Mouse (Mus musculus) neural tube, embryonic 12.5 days (tissue): ENCODE measurements at regions not wholly inside any gene's neighbourhood (a gene's known extent, or its start where the extent isn't known, plus 50 kb on each side); places are given as distances from the start of the nearest gene placed in this dataset.

ENCODE experiments used
- ATAC-seq: fragments of 200-750 bp; cut with Nextera tagmentation; 2 replicates; pipeline ENCODE4 v1.8.0; 2017; ENCODE audit warnings: low read depth, mild to moderate bottlenecking, moderate TSS enrichment, moderate library complexity; ENCODE audit not compliant: low FRiP score
- H3K27ac ChIP-seq: fragments of 300-500 bp; sonication (generic); 2 replicates; pipeline ENCODE4 v1.5.1; 2016
- H3K27me3 ChIP-seq: fragments of 300-500 bp; sonication (generic); replicated peaks from 2 replicates; pipeline ENCODE4 v1.6.1; 2016; ENCODE audit warnings: mild to moderate bottlenecking
- H3K36me3 ChIP-seq: fragments of 300-500 bp; sonication (generic); 2 replicates; pipeline ENCODE4 v1.6.1; 2016; ENCODE audit warnings: mild to moderate bottlenecking
- H3K4me1 ChIP-seq: fragments of 300-500 bp; sonication (generic); 2 replicates; pipeline ENCODE4 v1.6.1; 2016
- H3K4me2 ChIP-seq: fragments of 300-500 bp; sonication (generic); replicated peaks from 2 replicates; pipeline ENCODE4 v1.6.1; 2016; ENCODE audit warnings: mild to moderate bottlenecking
- H3K4me3 ChIP-seq: fragments of 300-500 bp; sonication (generic); 2 replicates; pipeline ENCODE4 v1.5.1; 2016
- H3K9ac ChIP-seq: fragments of 300-500 bp; sonication (generic); 2 replicates; pipeline ENCODE4 v1.6.1; 2016; ENCODE audit warnings: mild to moderate bottlenecking
- H3K9me3 ChIP-seq: fragments of 300-500 bp; sonication (generic); 2 replicates; pipeline ENCODE4 v1.6.1; 2016; ENCODE audit warnings: mild to moderate bottlenecking
- WGBS: fragments of 180-500 bp; shearing (Covaris S2); methylation state at CpG from one replicate; pipeline ENCODE4 v1.1.7; 2016; 5-methylcytosine and 5-hydroxymethylcytosine counted together

- no peaks in the 10 kb centered on the region for H3K27me3 ChIP-seq
- H3K4me1 ChIP-seq = peaks cover 5% of the 10 kb centered on the region; the same call in 1 of the 2 replicates
- no peak overlapping the region for H3K9ac ChIP-seq
- H3K9me3 ChIP-seq = no peaks in the 10 kb centered on the region
- 0 out of 2 replicates have a peak, but pooled peaks have one; percentile 7 for ATAC-seq
- 30% methylated on average over 5 of the region's 5 CpGs for WGBS
- H3K4me2 ChIP-seq = no peak overlapping the region
- H3K4me3 ChIP-seq = no peak overlapping the region
- no peaks in the 10 kb centered on the region for H3K36me3 ChIP-seq
- H3K27ac ChIP-seq = no peak overlapping the region
Measured at GRCm38 (mm10) chr1:194034199-194034883, 583.7 kb upstream of the Plxna2 start.

- H3K36me3 ChIP-seq = no peaks in the 10 kb centered on the region
- H3K9ac ChIP-seq = no peak overlapping the region
- H3K9me3 ChIP-seq = no peaks in the 10 kb centered on the region
- H3K4me1 ChIP-seq = peaks cover 5% of the 10 kb centered on the region; the same call in 1 of the 2 replicates
- H3K4me2 ChIP-seq = no peak overlapping the region
- H3K4me3 ChIP-seq = no peak overlapping the region
- no peaks in the 10 kb centered on the region for H3K27me3 ChIP-seq
- ATAC-seq = no peak
- 90% methylated on average over 1 of the region's 1 CpGs for WGBS
- H3K27ac ChIP-seq = no peak overlapping the region
Measured at GRCm38 (mm10) chr1:194032603-194033002, 585.4 kb upstream of the Plxna2 start.

GRCm38 (mm10) chr1:194030651-194031228, 587.3 kb upstream of the Plxna2 start:
- no peak overlapping the region for H3K4me3 ChIP-seq
- 52% methylated on average over 3 of the region's 3 CpGs for WGBS
- H3K27me3 ChIP-seq = no peaks in the 10 kb centered on the region
- ATAC-seq = 0 out of 2 replicates have a peak, but pooled peaks have one; percentile 48
- no peaks in the 10 kb centered on the region for H3K9me3 ChIP-seq
- H3K36me3 ChIP-seq = no peaks in the 10 kb centered on the region
- no peak overlapping the region for H3K27ac ChIP-seq
- peaks cover 5% of the 10 kb centered on the region; the same call in 1 of the 2 replicates for H3K4me1 ChIP-seq
- no peak overlapping the region for H3K9ac ChIP-seq
- H3K4me2 ChIP-seq = no peak overlapping the region

- no peak for ATAC-seq
- Histone ChIP-seq H3K4me2 (no peak overlapping the region), H3K9ac (no peak overlapping the region), H3K9me3 (no peaks in the 10 kb centered on the region), H3K4me3 (no peak overlapping the region), H3K27me3 (no peaks in the 10 kb centered on the region), H3K27ac (no peak overlapping the region), H3K36me3 (no peaks in the 10 kb centered on the region), H3K4me1 (no peaks in the 10 kb centered on the region)
- 80% methylated on average over 7 of the region's 7 CpGs for WGBS
Measured at GRCm38 (mm10) chr1:194026958-194027692, 590.9 kb upstream of the Plxna2 start.

DNA sequence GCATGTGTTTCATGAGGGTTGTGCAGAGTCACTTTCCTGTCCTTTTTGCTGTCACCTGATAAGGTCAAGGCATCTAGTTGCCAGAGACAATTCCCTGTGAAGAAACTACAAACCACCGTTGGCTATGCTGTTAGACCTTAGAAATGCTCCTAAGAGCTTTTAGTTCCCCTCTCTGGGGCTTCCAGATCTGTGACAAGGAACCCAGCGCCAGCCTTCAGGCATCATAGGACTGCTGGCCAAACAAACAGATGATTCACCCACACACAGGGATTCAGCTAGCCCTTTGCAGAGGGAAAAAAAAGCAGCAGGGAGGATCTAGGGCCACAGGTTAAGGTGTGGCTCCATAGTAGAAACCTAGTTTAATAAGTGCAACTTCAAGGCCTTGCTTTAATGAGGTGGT, 591.8 kb upstream of the Plxna2 start:
- ATAC-seq = no peak
- H3K4me2 ChIP-seq = no peak overlapping the region
- H3K9ac ChIP-seq = no peak overlapping the region
- no peak overlapping the region for H3K4me3 ChIP-seq
- no peaks in the 10 kb centered on the region for H3K9me3 ChIP-seq
- H3K27me3 ChIP-seq = no peaks in the 10 kb centered on the region
- H3K4me1 ChIP-seq = no peaks in the 10 kb centered on the region
- WGBS = 83% methylated on average over 2 of the region's 2 CpGs
- H3K36me3 ChIP-seq = no peaks in the 10 kb centered on the region
- H3K27ac ChIP-seq = no peak overlapping the region

GRCm38 (mm10) chr1:194019282-194019681, 598.7 kb upstream of the Plxna2 start:
- ATAC-seq = no peak
- Histone ChIP-seq H3K36me3 (no peaks in the 10 kb centered on the region), H3K4me1 (no peaks in the 10 kb centered on the region), H3K9me3 (no peaks in the 10 kb centered on the region), H3K27ac (no peak overlapping the region), H3K9ac (no peak overlapping the region), H3K27me3 (no peaks in the 10 kb centered on the region), H3K4me2 (no peak overlapping the region), H3K4me3 (no peak overlapping the region)

GRCm38 (mm10) chr1:193992226-193992625, 622.1 kb upstream of the Camk1g start:
- 85% methylated on average over 2 of the region's 2 CpGs for WGBS
- ATAC-seq = no peak
- H3K27me3 ChIP-seq = no peaks in the 10 kb centered on the region

GRCm38 (mm10) chr1:193989956-193990675, 620.0 kb upstream of the Camk1g start:
- Histone ChIP-seq H3K4me2 (peak overlapping the region; percentile 48), H3K4me3 (no peak overlapping the region), H3K27ac (peak overlapping the region; percentile 32; the same call in 1 of the 2 replicates), H3K27me3 (no peaks in the 10 kb centered on the region), H3K36me3 (no peaks in the 10 kb centered on the region), H3K4me1 (peaks cover 13% of the 10 kb centered on the region), H3K9me3 (no peaks in the 10 kb centered on the region), H3K9ac (no peak overlapping the region)
- 35% methylated on average over 10 of the region's 10 CpGs for WGBS
- ATAC-seq = peak; percentile 59

More at GRCm38 (mm10) chr1:193992226-193992625, 622.1 kb upstream of the Camk1g start:
- Histone ChIP-seq H3K9me3 (no peaks in the 10 kb centered on the region), H3K4me3 (no peak overlapping the region), H3K4me1 (peaks cover 13% of the 10 kb centered on the region), H3K36me3 (no peaks in the 10 kb centered on the region), H3K4me2 (no peak overlapping the region), H3K27ac (no peak overlapping the region), H3K9ac (no peak overlapping the region)

GRCm38 (mm10) chr1:193988970-193989904, 619.1 kb upstream of the Camk1g start:
- 9% methylated on average over 17 of the region's 17 CpGs for WGBS
- H3K9me3 ChIP-seq = no peaks in the 10 kb centered on the region
- no peak overlapping the region for H3K9ac ChIP-seq
- H3K27me3 ChIP-seq = no peaks in the 10 kb centered on the region
- H3K4me1 ChIP-seq = peaks cover 13% of the 10 kb centered on the region
- H3K4me3 ChIP-seq = no peak overlapping the region
- peak overlapping the region; percentile 32; the same call in 1 of the 2 replicates for H3K27ac ChIP-seq
- no peaks in the 10 kb centered on the region for H3K36me3 ChIP-seq
- ATAC-seq = peak; percentile 79
- peak overlapping the region; percentile 48 for H3K4me2 ChIP-seq

GRCm38 (mm10) chr1:193980571-193980970, 610.5 kb upstream of the Camk1g start:
- WGBS = 78% methylated on average over 4 of the region's 4 CpGs
- Histone ChIP-seq H3K4me2 (no peak overlapping the region), H3K9ac (no peak overlapping the region), H3K27me3 (no peaks in the 10 kb centered on the region), H3K9me3 (no peaks in the 10 kb centered on the region), H3K4me1 (no peaks in the 10 kb centered on the region), H3K27ac (no peak overlapping the region), H3K4me3 (no peak overlapping the region), H3K36me3 (no peaks in the 10 kb centered on the region)
- ATAC-seq = no peak

- Histone ChIP-seq H3K27ac (no peak overlapping the region), H3K9me3 (no peaks in the 10 kb centered on the region), H3K27me3 (no peaks in the 10 kb centered on the region), H3K36me3 (no peaks in the 10 kb centered on the region), H3K4me1 (no peaks in the 10 kb centered on the region), H3K4me2 (no peak overlapping the region), H3K9ac (no peak overlapping the region), H3K4me3 (no peak overlapping the region)
- WGBS = 73% methylated on average over 1 of the region's 1 CpGs
- ATAC-seq = no peak
Measured at GRCm38 (mm10) chr1:193971537-193971936, 601.4 kb upstream of the Camk1g start.
